Mouse (Mus musculus): ENCODE results near the gene Ccser1. TPM values are rescaled to one million over a fixed set of nuclear protein-coding genes. Genes with fewer than 3 reads are reported as not detected.

Gene Ccser1
- 1 to 10 TPM; 4.4 to 5.8 TPM for total RNA-seq (2021)
- long read RNA-seq, experiment 1, partial matches to known transcripts = 0 of 3 reads
- long read RNA-seq, experiment 1, other reads (novel, unspliced or antisense) = 3 of 3 reads
- long read RNA-seq, experiment 2, partial matches to known transcripts = 0 of 2 reads
- long read RNA-seq, experiment 2, other reads (novel, unspliced or antisense) = 2 of 2 reads

- peak; percentile 65 for DNase-seq
Measured at GRCm38 (mm10) chr6:61179949-61180755, at the start of gene Ccser1. TSS of gene Ccser1 (plus strand) at chr6:61180324.

GRCm38 (mm10) chr6:61136436-61136835, 43.7 kb upstream of the Ccser1 start:
- no peak for DNase-seq

- DNase-seq = no peak
Measured at GRCm38 (mm10) chr6:61143031-61143430, 37.1 kb upstream of the Ccser1 start.

GRCm38 (mm10) chr6:61152924-61153323, 27.2 kb upstream of the Ccser1 start:
- DNase-seq = no peak

GRCm38 (mm10) chr6:61154654-61155053, 25.5 kb upstream of the Ccser1 start:
- no peak for DNase-seq

- no peak for DNase-seq
Measured at GRCm38 (mm10) chr6:61155059-61155629, 25.0 kb upstream of the Ccser1 start.

- no peak for DNase-seq
Measured at GRCm38 (mm10) chr6:61155718-61156117, 24.4 kb upstream of the Ccser1 start.

GRCm38 (mm10) chr6:61162117-61162516, 18.0 kb upstream of the Ccser1 start:
- DNase-seq = no peak

- DNase-seq = no peak
Measured at GRCm38 (mm10) chr6:61166891-61167290, 13.2 kb upstream of the Ccser1 start.

- no peak for DNase-seq
Measured at GRCm38 (mm10) chr6:61176126-61176525, 4.0 kb upstream of the Ccser1 start.

GRCm38 (mm10) chr6:61177476-61177875, 2.6 kb upstream of the Ccser1 start:
- no peak for DNase-seq

GRCm38 (mm10) chr6:61179641-61179948, 529 bp upstream of the Ccser1 start:
- no peak for DNase-seq

- peak; percentile 7 for DNase-seq
Measured at GRCm38 (mm10) chr6:61180756-61181191, 650 bp downstream of the Ccser1 start.

GRCm38 (mm10) chr6:61189029-61189428, 8.9 kb downstream of the Ccser1 start:
- DNase-seq = no peak

- DNase-seq = no peak
Measured at GRCm38 (mm10) chr6:61191597-61192386, 11.7 kb downstream of the Ccser1 start.

GRCm38 (mm10) chr6:61203344-61203743, 23.2 kb downstream of the Ccser1 start:
- DNase-seq = no peak

- no peak for DNase-seq
Measured at GRCm38 (mm10) chr6:61206042-61206441, 25.9 kb downstream of the Ccser1 start.

GRCm38 (mm10) chr6:61206619-61207018, 26.5 kb downstream of the Ccser1 start:
- DNase-seq = no peak

- no peak for DNase-seq
Measured at GRCm38 (mm10) chr6:61210061-61210737, 30.1 kb downstream of the Ccser1 start.

- no peak for DNase-seq
Measured at GRCm38 (mm10) chr6:61215705-61216104, 35.6 kb downstream of the Ccser1 start.

- no peak for DNase-seq
Measured at GRCm38 (mm10) chr6:61216514-61216913, 36.4 kb downstream of the Ccser1 start.

- DNase-seq = no peak
Measured at GRCm38 (mm10) chr6:61217717-61218116, 37.6 kb downstream of the Ccser1 start.
